Mouse (Mus musculus) B cell, adult 2 months (primary cell): ENCODE results near the gene Kiz.

Source experiments
- DNase-seq, 2 experiments: peaks; one replicate each; pipeline ENCODE4 v3.0.0; 2022

The Kiz gene

DNA sequence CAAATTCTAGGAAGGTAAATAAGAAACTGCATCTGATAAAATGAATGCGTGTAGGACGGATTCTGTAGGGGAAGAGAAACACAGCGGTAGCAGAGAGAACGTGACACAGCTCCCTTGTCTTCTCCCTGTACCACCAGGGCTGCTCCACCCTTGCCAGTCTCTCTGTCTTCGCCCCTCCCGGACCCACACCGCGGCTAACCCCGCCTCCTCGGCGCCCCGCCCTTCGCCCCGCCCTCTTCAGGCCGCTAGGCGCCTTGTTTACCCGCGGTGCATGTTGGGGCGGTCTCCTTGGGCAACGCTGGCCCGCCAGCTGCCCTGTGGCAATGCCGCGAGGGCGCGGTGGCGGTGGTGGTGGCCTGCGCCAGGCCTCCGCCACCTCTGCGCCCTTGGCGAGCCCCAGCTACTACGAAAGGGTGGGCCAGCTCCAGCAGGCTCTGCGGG is at the start of gene Kiz:
TSS of gene Kiz (plus strand) at position 266 of the 441 bp plus-strand sequence.
- peak; percentile 96 for DNase-seq

DNA sequence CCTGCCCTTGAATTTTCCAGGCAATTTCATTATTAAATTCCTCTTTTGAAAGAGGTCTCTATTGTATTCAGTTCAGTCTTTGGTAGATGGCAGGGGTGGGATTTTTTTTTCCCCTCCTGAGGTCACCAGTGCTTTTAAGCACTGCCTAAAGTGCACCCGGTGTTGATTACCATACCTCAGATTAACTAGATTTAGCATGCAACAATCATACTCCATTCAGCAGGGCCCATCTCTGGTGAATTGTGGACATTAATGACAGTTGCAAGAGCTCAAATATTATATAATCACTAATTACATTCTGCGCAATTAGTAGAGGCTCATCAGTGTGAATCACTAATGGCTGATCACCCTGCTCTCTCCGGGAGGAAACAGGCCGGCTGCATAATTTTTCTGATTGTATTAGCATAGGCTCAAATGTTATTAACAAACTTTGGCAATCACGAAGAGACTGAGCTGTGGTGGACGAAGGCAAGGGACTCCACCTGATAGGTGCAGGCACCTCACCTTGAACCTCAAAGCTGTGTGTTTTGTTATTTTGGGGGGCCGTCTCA is 45.9 kb upstream of the Kiz start:
- no peak for DNase-seq

DNA sequence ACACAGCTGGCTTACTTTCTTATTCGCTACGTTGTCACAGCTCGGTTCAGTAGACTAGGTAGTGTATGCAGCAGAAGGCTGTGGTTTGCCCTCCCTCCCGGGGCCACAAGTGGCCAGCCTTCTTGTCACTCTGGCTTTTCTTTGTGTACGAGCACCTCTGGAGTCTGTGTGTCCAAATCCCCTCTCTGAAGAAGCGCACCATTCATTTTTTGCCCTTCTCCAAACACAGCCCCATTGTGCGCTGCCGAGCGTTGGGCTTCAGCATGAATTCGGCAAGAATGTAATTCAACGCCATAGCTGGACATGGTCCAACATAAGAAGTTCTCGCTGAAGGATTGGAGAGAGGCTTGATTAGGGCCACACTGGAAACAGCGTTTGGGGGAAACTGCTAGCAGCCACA is 45.0 kb upstream of the Kiz start:
- DNase-seq, result no peak

DNA sequence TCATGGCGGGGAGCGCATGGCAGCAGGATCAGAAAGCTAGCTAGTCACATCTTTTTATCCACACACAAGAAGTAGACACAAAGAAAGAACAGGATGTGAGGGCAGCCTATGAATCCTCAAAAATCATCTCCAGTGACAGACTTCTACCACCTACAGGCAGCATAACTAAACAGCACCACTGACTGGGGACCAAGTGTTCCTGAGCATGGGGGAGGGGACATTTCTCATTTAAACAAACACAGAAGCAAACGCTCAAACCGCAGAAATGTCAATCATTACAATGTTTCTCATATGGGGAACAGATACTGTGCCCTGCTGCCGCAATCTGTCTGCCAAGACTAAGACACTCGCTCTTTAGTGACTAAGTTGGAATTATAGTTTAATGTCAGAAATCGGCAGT is 40.7 kb upstream of the Kiz start:
- no peak for DNase-seq

DNA sequence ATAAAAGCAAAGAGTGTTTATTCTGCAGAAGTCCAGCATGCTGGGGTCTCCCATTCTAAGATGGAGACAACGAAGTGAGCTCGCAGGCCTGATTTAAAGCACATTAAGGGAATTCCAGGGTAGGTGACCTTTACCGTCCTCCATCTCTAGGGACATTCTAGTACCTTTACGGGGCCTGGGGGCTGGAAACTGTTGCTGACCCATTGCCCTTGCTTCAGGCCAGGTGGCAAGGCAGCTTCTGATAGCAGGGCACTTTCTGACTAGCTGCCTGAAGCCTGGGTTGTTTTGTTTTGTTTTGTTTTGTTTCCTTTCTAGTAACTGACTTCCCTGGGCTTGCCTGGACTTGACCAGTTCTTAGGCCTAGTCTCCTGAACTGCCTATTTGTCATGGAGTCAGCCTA is 36.6 kb upstream of the Kiz start:
- DNase-seq, result no peak

DNA sequence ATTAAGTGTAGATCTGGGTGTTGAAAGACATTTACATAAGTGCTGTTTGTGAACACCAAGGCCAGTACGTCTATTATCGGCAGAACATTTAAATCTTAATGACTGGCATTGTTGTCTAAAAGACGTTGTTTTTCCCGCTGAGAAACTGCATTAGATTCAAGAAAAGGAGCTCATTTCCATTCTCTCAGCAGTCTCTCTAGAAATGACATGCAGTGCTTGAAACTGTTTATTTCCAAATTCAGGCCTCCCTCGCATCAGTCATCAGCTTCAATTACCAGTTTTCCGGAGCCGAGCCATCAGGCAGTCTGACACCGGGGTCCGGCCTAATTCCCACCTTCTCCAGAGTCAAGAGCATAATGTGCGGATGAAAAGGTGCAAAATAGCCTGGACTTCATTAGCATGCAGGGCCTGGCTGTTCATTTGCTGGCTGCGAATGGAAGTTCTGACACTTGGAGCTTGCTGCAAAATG is 32.1 kb upstream of the Kiz start:
- DNase-seq, result no peak

DNA sequence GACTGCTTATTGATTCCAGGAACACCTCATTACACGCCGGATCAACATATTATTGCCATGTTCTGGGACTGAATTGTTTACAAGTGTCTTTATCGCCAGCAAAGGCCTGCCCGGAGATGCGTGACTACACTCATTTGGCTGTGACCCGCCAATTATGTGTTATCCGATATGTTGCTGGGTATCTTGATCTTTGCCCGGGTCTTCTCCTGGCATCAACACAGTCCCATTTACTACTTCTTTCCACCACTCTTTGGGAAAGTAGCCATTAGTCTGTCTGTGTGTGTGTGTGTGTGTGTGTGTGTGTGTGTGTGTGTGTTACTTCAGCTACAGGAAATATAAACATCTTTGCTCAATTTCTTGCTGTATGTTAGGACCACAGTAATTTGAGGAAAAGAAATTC is 31.6 kb upstream of the Kiz start:
- no peak for DNase-seq

DNA sequence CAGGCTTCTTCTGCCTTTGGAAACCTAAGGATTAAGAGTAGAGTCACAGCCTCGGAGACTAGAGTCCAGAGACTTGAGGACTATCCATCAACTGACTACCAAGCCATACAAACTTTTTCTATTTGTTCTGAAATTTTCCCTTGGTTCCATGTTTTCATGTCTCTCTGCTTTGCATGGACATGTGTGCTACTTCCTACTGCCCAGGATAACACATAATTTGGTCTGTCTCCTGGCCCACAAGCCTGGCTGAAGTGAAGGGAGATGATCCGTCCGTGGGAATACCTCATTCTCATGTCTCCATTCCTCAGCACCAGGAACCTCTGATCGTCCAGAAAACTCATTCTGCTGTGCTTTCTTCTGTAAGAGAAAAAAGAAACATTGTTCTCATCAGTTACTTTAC is 27.7 kb upstream of the Kiz start:
- no peak for DNase-seq

DNA sequence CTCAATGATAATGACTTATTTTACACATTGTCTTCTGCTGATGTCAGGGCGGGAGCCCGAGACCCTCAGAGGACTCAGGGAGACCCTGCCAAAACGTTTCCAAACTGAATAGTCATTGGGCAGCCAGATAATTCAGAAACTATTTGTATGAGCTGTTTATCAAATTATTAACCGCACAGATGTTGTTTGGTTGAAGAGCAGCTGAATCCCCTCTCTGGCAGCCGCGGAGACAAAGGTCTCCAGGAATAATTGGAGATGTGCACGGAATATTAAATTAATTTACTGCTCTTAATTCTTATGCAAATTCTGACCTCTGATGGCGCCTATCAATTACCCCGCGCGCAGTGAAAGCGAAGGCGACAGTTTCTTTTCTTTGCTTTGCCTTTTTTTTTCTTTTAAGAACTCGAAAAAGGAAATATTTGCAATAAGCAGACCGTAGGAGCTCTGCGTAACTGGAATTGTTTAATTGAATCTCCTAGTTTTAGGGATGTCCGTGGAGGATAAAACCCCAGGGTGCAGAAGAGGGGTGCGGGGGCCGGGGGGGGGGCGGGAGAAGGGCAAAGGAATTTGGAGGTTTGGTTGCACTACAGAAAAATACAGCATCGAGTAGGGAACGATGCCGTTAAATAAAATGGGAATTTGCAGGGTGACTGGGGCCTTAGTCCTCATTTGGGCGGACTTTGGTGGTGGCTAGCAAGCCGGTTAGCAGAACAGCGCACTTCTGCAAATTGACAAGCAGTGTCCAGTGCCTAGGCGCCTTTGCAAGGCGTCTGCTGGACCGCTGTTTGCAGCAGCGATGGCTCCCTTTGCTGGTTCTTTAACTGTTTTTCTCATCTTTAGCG is 22.2 kb upstream of the Kiz start:
- DNase-seq, result no peak

DNA sequence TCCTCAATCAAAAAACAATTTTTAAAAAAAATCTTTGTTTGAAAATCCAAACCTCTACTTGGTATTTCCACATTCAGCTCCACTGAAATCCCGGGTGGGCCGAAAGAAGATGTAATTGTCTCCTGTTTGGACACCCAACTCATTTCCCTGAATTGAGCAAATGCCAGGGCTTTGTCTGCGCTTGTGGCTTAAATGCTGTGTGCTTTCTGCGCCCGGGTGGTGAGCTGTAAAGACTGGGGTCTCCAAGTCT is 21.7 kb upstream of the Kiz start:
- DNase-seq, result no peak

DNA sequence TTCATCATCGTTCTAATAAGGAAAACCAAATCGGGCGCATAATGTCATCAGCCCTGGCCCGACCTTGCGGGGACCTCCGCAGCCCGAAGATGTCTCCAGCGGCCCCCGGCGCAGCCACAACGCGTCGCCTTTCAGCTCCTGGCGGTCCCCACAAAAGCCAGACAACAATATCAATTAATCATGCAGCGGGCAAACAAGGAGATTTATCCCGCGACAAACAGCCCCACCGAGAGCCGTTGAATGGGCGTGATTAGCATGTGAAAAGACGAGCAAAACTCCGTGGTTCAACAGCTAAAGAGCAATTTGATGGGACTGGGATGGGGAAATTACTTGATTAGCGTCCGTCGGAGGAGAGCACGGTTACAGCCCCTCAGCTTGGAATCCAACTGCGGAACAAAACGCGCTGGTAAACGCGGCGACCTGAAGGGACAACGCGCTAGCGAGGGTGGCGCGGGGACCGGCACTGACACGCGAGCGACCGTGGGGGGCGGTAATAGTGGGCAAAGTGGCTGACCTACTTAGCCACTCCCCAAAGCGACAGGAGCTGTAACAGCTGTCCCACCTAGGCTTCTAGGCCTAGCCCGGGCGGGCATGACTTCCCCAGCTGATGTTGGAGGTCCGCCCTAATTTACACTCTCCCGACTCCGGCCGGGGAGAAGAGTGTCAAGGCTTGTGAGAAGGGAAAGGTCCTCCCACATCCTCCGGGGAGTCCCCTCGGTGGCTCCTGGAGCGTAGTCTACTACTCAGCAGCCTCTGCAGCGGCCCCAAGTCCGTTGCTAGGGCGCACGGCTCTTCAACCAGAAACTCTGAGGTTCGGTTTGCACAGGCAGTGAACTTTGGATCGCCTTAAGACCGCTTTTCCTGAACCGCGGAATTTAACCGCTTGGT is 21.1 kb upstream of the Kiz start:
- no peak for DNase-seq

DNA sequence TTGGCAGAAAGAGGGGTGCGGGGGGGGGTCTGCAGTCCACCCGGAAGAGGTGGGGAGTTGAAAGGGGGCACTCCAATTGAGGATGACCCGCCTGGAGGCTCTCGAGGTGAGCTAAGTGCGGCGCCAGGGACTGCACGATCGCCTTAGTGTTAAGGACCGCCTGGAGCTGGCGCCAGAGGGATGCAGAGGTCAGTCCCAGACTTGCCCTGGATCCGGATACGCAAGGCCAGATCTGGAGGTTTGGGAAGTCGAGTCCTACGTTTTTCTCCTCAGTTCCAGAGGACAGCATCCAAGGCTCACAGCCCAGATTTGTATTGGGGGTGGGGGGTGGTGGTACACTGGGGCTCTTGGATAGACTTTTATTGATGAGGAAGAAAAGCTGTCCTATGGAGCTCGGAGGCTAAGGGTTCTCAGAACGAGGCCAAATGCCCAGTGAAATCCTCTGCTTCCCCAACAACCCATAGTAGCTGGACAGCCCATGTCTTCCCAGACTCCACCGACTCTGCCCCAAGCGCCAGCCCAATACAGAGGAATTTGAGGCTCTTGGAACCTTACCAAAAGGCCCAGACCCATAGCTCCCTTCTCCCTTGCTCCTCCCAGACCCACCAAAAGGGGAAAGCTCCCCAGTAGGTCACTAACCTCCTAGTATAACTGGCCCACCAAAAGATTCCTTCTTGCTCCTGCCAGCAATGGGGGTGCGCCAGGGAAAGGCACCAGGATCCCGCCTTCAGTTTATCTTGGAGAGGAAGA is 20.2 kb upstream of the Kiz start:
- no peak for DNase-seq

DNA sequence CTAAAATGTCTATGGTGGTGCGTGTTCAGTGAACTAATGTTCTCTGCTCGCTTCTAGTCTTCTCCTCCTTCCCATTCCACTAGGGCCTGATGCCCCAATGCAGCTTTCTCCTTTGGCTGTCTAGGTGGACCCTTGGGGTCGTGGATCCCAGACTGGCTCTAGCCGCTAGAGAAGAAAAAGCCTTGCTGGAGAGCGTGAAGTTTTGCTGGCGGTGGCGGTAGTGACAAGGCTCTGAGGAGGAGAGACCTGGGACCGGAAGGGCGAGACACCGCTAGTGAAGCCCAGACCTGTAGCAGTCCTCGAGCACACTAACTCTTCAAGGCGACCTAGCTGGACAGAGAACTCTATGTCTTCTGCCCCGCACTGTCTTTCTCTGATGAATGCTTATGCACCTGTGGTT is 19.4 kb upstream of the Kiz start:
- DNase-seq, result no peak

DNA sequence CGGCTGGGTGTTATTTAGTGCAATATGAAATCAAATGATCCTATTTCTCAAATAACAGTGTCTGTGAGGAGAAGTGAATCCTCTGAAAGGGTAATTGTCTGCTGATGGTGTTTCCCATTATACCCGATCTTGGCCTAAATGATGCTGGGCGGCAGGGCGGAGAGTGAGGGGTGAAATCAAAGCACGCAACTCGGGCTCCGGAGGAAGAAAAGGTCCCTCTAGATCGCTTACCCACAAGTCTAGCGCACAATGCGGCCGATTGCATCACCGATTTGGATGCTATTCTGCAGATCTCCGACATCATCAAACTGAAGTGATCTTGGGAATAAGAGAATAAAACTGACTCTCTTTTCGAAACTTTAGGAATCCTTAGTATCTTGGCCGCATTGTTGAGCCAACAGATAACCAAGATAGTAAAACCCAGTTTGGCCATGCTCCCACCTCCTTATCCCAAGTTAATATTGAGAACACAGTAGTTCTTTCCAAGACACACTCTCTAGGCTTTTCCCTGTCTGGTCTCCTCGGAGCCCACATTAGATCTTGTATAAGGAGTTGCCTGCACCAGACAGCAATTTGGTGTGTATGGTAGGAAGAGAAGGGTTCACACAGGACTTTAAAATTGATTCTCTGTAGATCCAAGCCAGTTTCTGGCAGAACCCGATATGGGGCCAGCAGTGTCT is 18.7 kb upstream of the Kiz start:
- no peak for DNase-seq

DNA sequence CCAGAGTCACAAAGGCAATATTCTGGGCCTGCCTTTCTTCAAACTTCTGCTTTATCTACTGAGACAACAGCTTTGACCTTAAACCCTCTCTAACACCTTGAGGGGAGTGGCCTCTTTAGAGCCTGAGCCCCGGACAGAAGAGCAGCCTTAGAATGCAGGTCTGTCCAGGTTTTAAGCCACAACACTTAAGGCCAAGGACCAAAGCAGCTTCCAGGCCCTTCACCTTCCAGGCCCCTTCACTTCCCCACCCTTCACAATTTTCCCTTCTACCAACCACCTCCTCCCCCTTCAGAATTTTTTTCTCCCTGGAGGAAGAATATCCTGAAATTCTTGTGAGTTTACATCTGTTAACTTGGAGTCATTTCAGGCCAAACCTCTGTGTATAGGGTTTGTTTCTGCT is 18.0 kb upstream of the Kiz start:
- DNase-seq, result no peak

DNA sequence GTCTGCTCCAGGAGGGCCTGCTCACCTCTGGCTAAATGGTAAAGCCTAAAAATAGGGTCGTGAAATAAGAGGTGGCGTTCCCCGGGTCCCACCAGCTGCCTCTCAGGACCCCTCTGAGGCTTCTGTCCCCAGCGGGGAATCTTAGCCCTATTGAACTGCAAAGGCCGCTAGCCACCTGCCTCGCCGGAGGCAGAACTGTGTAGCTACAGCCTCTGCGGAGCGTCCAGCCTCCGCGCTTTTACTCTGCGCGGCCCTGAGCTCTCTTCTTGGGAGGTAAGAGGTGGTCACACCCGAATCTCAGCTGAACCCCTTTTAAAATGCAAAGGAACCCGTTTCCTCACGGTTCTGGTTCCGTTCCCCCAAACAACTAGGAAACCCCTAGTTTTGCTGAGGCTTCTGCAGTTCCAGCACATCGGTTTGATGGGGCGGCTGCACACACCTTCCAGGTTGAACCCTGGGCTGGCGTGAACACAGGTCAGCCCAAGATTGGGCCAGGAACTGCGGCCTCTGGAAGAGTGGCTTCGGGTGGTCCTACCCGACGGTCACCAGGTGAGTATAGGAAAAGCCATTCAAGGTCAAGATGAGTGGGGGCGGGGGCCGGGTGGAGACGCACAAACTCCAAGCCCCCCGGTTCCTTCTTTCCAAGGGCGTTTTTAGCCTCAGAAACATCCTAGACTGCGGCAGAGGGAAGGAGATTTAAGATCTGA is 16.9 kb upstream of the Kiz start:
- no peak for DNase-seq

DNA sequence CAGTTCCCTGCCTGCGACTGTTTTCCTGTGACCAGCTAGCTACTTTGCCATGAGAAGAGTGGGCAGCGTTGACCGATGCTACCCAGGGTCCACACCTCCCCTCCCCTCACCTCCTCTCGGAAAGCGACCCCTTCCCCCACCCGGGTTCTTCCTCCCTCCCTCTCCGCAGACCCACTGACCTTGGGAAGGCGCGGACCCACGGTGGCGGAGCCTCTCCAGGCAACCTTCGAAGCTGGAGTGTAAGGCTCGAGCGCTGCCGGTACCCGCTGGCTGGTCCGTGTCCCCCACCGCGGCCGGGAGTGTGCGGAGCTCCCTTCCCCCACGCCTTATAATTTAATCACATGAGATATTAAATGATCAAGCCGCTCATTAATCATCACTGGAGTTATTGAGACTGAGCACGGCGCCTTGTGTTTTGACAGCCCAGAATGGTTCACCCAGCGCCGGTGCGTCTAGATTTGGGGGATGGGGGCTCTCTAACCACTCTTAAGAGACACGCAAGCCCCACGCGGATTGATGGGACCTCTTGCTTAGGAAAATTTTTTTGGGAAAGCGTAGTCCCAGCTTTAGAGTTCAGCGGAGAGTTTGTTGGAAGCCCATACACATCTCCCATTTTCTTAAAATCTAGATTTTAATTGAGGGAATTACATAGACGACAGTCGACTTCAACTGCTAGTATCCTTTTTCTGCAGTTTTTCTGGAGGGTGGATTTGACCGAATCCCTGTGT is 16.2 kb upstream of the Kiz start:
- DNase-seq, result no peak

DNA sequence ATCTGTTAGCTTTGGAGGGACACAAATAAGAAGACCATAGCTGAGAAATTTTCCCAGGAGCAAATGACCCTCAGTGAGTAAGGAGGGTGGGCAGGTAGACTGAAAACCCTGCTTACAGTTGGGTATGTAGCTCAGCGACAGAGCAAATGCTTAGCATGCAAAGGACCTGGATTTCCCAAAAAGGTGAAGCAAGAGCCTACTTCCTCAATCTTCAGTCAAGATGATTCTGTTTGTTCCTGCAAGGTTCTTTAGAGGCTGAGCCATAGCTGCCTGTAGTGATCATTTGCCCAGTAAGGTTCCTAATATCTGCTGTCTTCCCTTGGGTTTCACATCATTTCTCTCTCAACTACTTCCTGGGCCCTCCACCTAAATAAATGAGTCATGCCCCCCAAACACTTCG is 7.8 kb upstream of the Kiz start:
- no peak for DNase-seq

DNA sequence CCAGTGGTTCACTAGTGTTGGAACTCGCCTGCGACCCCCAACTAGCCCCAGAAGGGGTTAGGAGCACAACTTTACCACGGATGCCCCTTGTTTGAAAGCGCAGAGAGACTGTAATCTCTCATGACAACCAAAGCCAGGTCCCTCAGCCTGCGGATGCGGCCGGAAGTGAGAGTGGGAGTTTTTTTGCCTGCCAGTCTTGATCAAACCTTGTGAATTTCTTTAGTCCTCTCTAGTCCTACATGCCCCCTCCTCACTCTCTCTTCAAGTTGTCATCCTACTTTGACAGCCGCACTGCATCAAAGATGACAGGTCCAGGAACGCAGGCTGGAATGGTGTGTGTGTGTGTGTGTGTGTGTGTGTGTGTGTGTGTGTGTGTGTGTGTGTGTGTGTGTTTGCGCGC is 456 bp downstream of the Kiz start:
- peak in 1 of 2 experiments; percentile 60 for DNase-seq

DNA sequence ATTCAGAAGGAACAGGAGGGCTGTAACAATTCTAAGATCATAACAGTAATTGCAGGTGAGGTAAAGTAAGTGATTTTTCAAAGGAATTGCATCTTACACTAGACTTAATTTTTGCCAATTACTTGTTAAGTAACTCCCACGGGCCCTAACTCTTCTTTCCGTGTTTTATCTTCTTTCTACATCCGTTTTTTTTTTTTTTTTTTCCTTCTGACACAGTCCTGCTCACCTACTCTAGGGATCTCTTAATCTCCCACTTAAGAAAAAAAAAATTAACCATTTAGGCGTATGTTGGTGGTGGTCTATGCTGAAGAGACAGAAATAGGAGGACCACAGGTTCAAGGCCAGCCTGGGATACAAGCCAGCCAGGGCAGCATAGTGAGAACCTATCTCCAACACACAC is 1.2 kb downstream of the Kiz start:
- no peak for DNase-seq

DNA sequence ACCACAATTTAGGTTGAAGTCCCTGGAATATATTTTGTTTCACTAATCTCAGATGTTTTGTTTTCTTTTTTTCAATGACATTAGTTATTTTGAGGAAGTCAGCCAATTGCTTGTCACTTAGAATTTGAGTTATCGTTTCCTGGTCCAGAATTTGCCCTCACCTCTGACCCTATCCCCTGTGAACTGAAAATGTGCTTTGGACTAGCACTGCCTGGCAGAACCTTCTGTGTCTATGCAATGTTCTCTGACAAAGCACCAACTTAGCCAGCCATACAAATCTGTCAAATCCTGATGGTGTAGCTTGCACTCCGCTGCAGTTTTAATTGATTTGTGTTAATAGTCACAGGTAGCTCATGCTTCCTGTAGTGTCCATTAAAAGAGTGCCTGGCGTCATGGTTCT is 10.1 kb downstream of the Kiz start:
- no peak for DNase-seq
